Mouse (Mus musculus) heart, postnatal 0 days (tissue): ENCODE measurements around the gene Tex44.

Source experiments
- CTCF ChIP-seq: IDR thresholded peaks from 2 replicates; pipeline ENCODE4 v1.5.1; 2016; ENCODE audit warnings: antibody characterized with exemption, control low read depth, low read depth
- EP300 ChIP-seq: IDR thresholded peaks from 2 replicates; pipeline ENCODE4 v1.6.1; 2016; ENCODE audit warnings: antibody characterized with exemption, low read depth

- no peak for TF ChIP-seq CTCF
- TF ChIP-seq EP300 = no peak
Observed at GRCm38 (mm10) chr1:86393219-86393618, 32.9 kb upstream of the Tex44 start.
